Mouse (Mus musculus) cerebellum, adult 2 months (tissue): ENCODE measurements around the gene Tfcp2. TPM values are rescaled to one million over a fixed set of nuclear protein-coding genes. Genes with fewer than 3 reads are reported as not detected.

Experiments used
- DNase-seq, 2 experiments: peaks; one replicate each; pipeline ENCODE4 v3.0.0; 2021
- H3K27ac ChIP-seq: fragments of 200-500 bp; 2 replicates; pipeline ENCODE4 v1.5.1; 2012; ENCODE audit warnings: low read length, control low read depth, inconsistent platforms; ENCODE audit not compliant: insufficient read depth
- H3K27me3 ChIP-seq: fragments of 200-500 bp; 2 replicates; pipeline ENCODE4 v1.6.1; 2012; ENCODE audit warnings: inconsistent platforms, mild to moderate bottlenecking, low read length, moderate library complexity; ENCODE audit not compliant: control insufficient read depth, insufficient read depth
- H3K4me1 ChIP-seq: fragments of 200-500 bp; 2 replicates; pipeline ENCODE4 v1.6.1; 2011; ENCODE audit warnings: low read length; ENCODE audit not compliant: control insufficient read depth, insufficient read depth
- H3K4me3 ChIP-seq: fragments of 200-500 bp; replicated peaks from 2 replicates; pipeline ENCODE3; 2011; ENCODE audit warnings: mild to moderate bottlenecking, low read depth, low read length, control low read depth; ENCODE audit not compliant: insufficient read depth
- CTCF ChIP-seq: fragments of 200-500 bp; IDR thresholded peaks from 2 replicates; pipeline ENCODE4 v1.5.1; 2011; ENCODE audit warnings: low read depth, mild to moderate bottlenecking, control low read depth, low read length, moderate library complexity, borderline replicate concordance; ENCODE audit not compliant: insufficient read depth
- POLR2A ChIP-seq: fragments of 200-500 bp; IDR thresholded peaks from 2 replicates; pipeline ENCODE4 v1.6.1; 2011; ENCODE audit warnings: low read length, control low read depth, borderline replicate concordance; ENCODE audit not compliant: insufficient read depth
- WGBS: fragments of 180-500 bp; shearing (Covaris S2); methylation state at CpG from one replicate; pipeline ENCODE4 v1.1.7; 2018; 5-methylcytosine and 5-hydroxymethylcytosine counted together
- polyA plus RNA-seq: library from polyadenylated mRNA; depleted of rRNA; stranded (reverse); fragments of >200 nt; gene quantifications from 2 replicates; pipeline ENCODE4 v1.2.3, GENCODE M21; 2012; rRNA removed

The Tfcp2 gene
- 25.4 and 27.6 TPM in 2 replicates for polyA plus RNA-seq

GRCm38 (mm10) chr15:100551326-100552307 is at the start of gene Tfcp2:
Gene Tfcp2 (minus strand): TSS chr15:100552008.
- H3K4me1 ChIP-seq: peaks cover 4% of the 10 kb centered on the region; the same call in 1 of the 2 replicates
- WGBS: under 1% methylated on average over 84 of the region's 84 CpGs
- peak within 1 kb of the TSS; percentile 78 for H3K27ac ChIP-seq
- no peaks in the 10 kb centered on the region for H3K27me3 ChIP-seq
- TF ChIP-seq POLR2A (peak; percentile 98; the same call in 1 of the 2 replicates), CTCF (no peak)
- H3K4me3 ChIP-seq: peak within 1 kb of the TSS; percentile 84
- DNase-seq: peak; percentile 99

- 56% methylated on average over 21 of the region's 21 CpGs for WGBS
- no peak overlapping the region for H3K27ac ChIP-seq
Measured at GRCm38 (mm10) chr15:100600696-100601272, 49.0 kb upstream of the Tfcp2 start.

GRCm38 (mm10) chr15:100600047-100600695 is 48.4 kb upstream of the Tfcp2 start:
- TF ChIP-seq CTCF (peak; percentile 47; the same call in 1 of the 2 replicates), POLR2A (no peak)
- WGBS: 2% methylated on average over 35 of the region's 35 CpGs
- DNase-seq: peak; percentile 77 to 79
- Histone ChIP-seq H3K27ac (no peak overlapping the region), H3K4me3 (peak overlapping the region; percentile 94), H3K27me3 (no peaks in the 10 kb centered on the region), H3K4me1 (peaks cover 7% of the 10 kb centered on the region; the same call in 1 of the 2 replicates)

More at GRCm38 (mm10) chr15:100600696-100601272, 49.0 kb upstream of the Tfcp2 start:
- TF ChIP-seq CTCF: no peak
- no peak for TF ChIP-seq POLR2A
- no peaks in the 10 kb centered on the region for H3K27me3 ChIP-seq
- H3K4me1 ChIP-seq: peaks cover 7% of the 10 kb centered on the region
- peak in 1 of 2 experiments; percentile 28 for DNase-seq
- peak overlapping the region; percentile 13 for H3K4me3 ChIP-seq

GRCm38 (mm10) chr15:100599276-100600046 is 47.7 kb upstream of the Tfcp2 start, which contains the start of gene Pou6f1:
Gene Pou6f1 (minus strand): TSS chr15:100599984.
- peak within 1 kb of the TSS; percentile 58; the same call in 1 of the 2 replicates for H3K27ac ChIP-seq
- under 1% methylated on average over 73 of the region's 76 CpGs for WGBS
- H3K27me3 ChIP-seq: no peaks in the 10 kb centered on the region
- H3K4me3 ChIP-seq: peak within 1 kb of the TSS; percentile 94
- H3K4me1 ChIP-seq: peaks cover 7% of the 10 kb centered on the region; the same call in 1 of the 2 replicates
- DNase-seq: peak; percentile 57 to 68
- no peak for TF ChIP-seq POLR2A
- no peak for TF ChIP-seq CTCF

GRCm38 (mm10) chr15:100598883-100599275 is 47.1 kb upstream of the Tfcp2 start:
- DNase-seq: peak; percentile 48 to 62
- TF ChIP-seq CTCF (no peak), POLR2A (peak; percentile 30; the same call in 1 of the 2 replicates)
- WGBS: 1% methylated on average over 12 of the region's 12 CpGs
- H3K27ac ChIP-seq: no peak overlapping the region
- peak overlapping the region; percentile 94 for H3K4me3 ChIP-seq
- no peaks in the 10 kb centered on the region for H3K27me3 ChIP-seq
- peaks cover 7% of the 10 kb centered on the region; the same call in 1 of the 2 replicates for H3K4me1 ChIP-seq

- peak overlapping the region; percentile 94 for H3K4me3 ChIP-seq
- TF ChIP-seq CTCF (no peak), POLR2A (no peak)
- WGBS: 49% methylated on average over 9 of the region's 9 CpGs
- DNase-seq: no peak
- H3K27ac ChIP-seq: no peak overlapping the region
- H3K4me1 ChIP-seq: peaks cover 7% of the 10 kb centered on the region; the same call in 1 of the 2 replicates
- no peaks in the 10 kb centered on the region for H3K27me3 ChIP-seq
Measured at GRCm38 (mm10) chr15:100598287-100598882, 46.6 kb upstream of the Tfcp2 start.

GRCm38 (mm10) chr15:100592817-100593216 is 41.0 kb upstream of the Tfcp2 start:
- H3K4me1 ChIP-seq: no peaks in the 10 kb centered on the region
- TF ChIP-seq POLR2A: no peak
- TF ChIP-seq CTCF: no peak
- no peaks in the 10 kb centered on the region for H3K27me3 ChIP-seq
- no peak overlapping the region for H3K4me3 ChIP-seq
- no peak for DNase-seq
- 90% methylated on average over 6 of the region's 6 CpGs for WGBS
- no peak overlapping the region for H3K27ac ChIP-seq
